Mouse (Mus musculus): Measurements from ENCODE around the gene Ppp1ca.

Ppp1ca gene

GRCm38 (mm10) chr19:4184976-4185975, 6.6 kb upstream of the Ppp1ca start:
- DNase-seq (ENCODE audit: low spot score in 2 of 2) = peak; percentile 63 to 78

- no peak for DNase-seq (ENCODE audit: low spot score in 2 of 2)
These were observed 4.6 kb upstream of the Ppp1ca start for GRCm38 (mm10) chr19:4187303-4187702.

- DNase-seq (ENCODE audit: low spot score in 2 of 2) = no peak
These were observed 2.7 kb upstream of the Ppp1ca start for GRCm38 (mm10) chr19:4189051-4189620.

GRCm38 (mm10) chr19:4190831-4191334, 982 bp upstream of the Ppp1ca start, which contains the start of gene Tbc1d10c:
Gene Tbc1d10c (minus strand): TSS chr19:4191284.
- peak; percentile 76 to 85 for DNase-seq (ENCODE audit: low spot score in 2 of 2)

GRCm38 (mm10) chr19:4192251-4192985, 553 bp downstream of the Ppp1ca start:
- no peak for DNase-seq (ENCODE audit: low spot score in 2 of 2)

- DNase-seq (ENCODE audit: low spot score in 2 of 2) = no peak
These were observed 1.3 kb downstream of the Ppp1ca start for GRCm38 (mm10) chr19:4193129-4193528.

- no peak for DNase-seq (ENCODE audit: low spot score in 2 of 2)
These were observed 2.3 kb downstream of the Ppp1ca start for GRCm38 (mm10) chr19:4194021-4194724.

GRCm38 (mm10) chr19:4194776-4195650, 3.1 kb downstream of the Ppp1ca start:
- DNase-seq (ENCODE audit: low spot score in 2 of 2) = no peak

GRCm38 (mm10) chr19:4196048-4196447, 4.2 kb downstream of the Ppp1ca start:
- DNase-seq (ENCODE audit: low spot score in 2 of 2) = no peak

GRCm38 (mm10) chr19:4196548-4196947, 4.7 kb downstream of the Ppp1ca start:
- DNase-seq (ENCODE audit: low spot score in 2 of 2) = no peak

GRCm38 (mm10) chr19:4197180-4197579, 5.3 kb downstream of the Ppp1ca start:
- DNase-seq (ENCODE audit: low spot score in 2 of 2) = no peak

GRCm38 (mm10) chr19:4201291-4201909, 9.5 kb downstream of the Ppp1ca start, which contains the start of gene Rad9a:
Gene Rad9a (minus strand): TSS chr19:4201662.
- peak; percentile 96 to 98 for DNase-seq (ENCODE audit: low spot score in 2 of 2)

- DNase-seq (ENCODE audit: low spot score in 2 of 2) = no peak
These were observed 10.3 kb downstream of the Ppp1ca start for GRCm38 (mm10) chr19:4202149-4202548.

- no peak for DNase-seq (ENCODE audit: low spot score in 2 of 2)
These were observed 11.3 kb downstream of the Ppp1ca start for GRCm38 (mm10) chr19:4203148-4203547.

GRCm38 (mm10) chr19:4203604-4204326, 11.9 kb downstream of the Ppp1ca start:
- DNase-seq (ENCODE audit: low spot score in 2 of 2) = no peak

GRCm38 (mm10) chr19:4204889-4205288, 13.0 kb downstream of the Ppp1ca start:
- DNase-seq (ENCODE audit: low spot score in 2 of 2) = no peak

GRCm38 (mm10) chr19:4206971-4207370, 15.1 kb downstream of the Ppp1ca start:
- peak in 1 of 2 experiments; percentile 65 for DNase-seq (ENCODE audit: low spot score in 2 of 2)

GRCm38 (mm10) chr19:4208563-4208962, 16.7 kb downstream of the Ppp1ca start:
- no peak for DNase-seq (ENCODE audit: low spot score in 2 of 2)
